Mouse (Mus musculus) CH12.LX (cell line): ENCODE data around the gene Hoxc4. TPM values are rescaled to one million over a fixed set of nuclear protein-coding genes. Genes with fewer than 3 reads are reported as not detected.

Source experiments
- DNase-seq: peaks from one replicate; pipeline ENCODE4 v3.0.0-alpha.2; 2013; ENCODE audit errors: extremely low read depth
- H3K27ac ChIP-seq: 2 replicates; pipeline ENCODE4 v1.5.1; 2012; ENCODE audit warnings: low read depth, mild to moderate bottlenecking, control low read depth, moderate library complexity; ENCODE audit not compliant: insufficient read depth
- H3K27me3 ChIP-seq: replicated peaks from 2 replicates; pipeline ENCODE3; 2012; ENCODE audit warnings: inconsistent platforms
- H3K36me3 ChIP-seq, 2 experiments: replicated peaks in 1 of 2; 2 replicates each; pipeline versions ENCODE3 to v1.6.1; 2012; ENCODE audit warnings: inconsistent platforms in 1 of 2, low read length in 1 of 2, mild to moderate bottlenecking in 1 of 2, mixed read lengths in 1 of 2, moderate library complexity in 1 of 2; ENCODE audit not compliant: control insufficient read depth in 1 of 2, insufficient read depth in 1 of 2
- H3K4me1 ChIP-seq, 2 experiments: 2 replicates each; pipeline ENCODE4 v1.6.1; 2012; ENCODE audit warnings: inconsistent platforms in 1 of 2, moderate library complexity in 1 of 2; ENCODE audit not compliant: insufficient read depth in 2 of 2, control insufficient read depth in 1 of 2
- H3K4me2 ChIP-seq: 2 replicates; pipeline ENCODE4 v1.6.1; 2012; ENCODE audit warnings: low read depth, mild to moderate bottlenecking, control low read depth; ENCODE audit not compliant: poor library complexity, insufficient read depth, severe bottlenecking
- H3K4me3 ChIP-seq, 3 experiments: fragments of 150-350 bp in 1 of 3; sonication (generic) in 1 of 3; replicated peaks in 1 of 3; 2 replicates each; pipeline versions ENCODE3 to v1.5.1; 2011 to 2012; ENCODE audit warnings: low read depth in 2 of 3, low read length in 2 of 3, mild to moderate bottlenecking in 2 of 3, moderate library complexity in 2 of 3, control low read depth in 1 of 3, improper control_type of control experiment in 1 of 3, inconsistent platforms in 1 of 3, mixed read lengths in 1 of 3; ENCODE audit not compliant: poor library complexity in 1 of 3
- H3K79me2 ChIP-seq: replicated peaks from 2 replicates; pipeline ENCODE4 v1.6.1; 2012; ENCODE audit warnings: mild to moderate bottlenecking, moderate library complexity; ENCODE audit not compliant: control insufficient read depth, poor library complexity, insufficient read depth, severe bottlenecking; ENCODE audit errors: extremely low read depth
- H3K9ac ChIP-seq: 2 replicates; pipeline ENCODE4 v1.6.1; 2012; ENCODE audit warnings: low read depth, mild to moderate bottlenecking, control low read depth, moderate library complexity; ENCODE audit not compliant: insufficient read depth
- H3K9me3 ChIP-seq: replicated peaks from 2 replicates; pipeline ENCODE3; 2012; ENCODE audit warnings: low read length, inconsistent platforms, mixed read lengths
- BHLHE40 ChIP-seq: IDR thresholded peaks from 2 replicates; pipeline ENCODE4 v1.6.1; 2011; ENCODE audit warnings: mild to moderate bottlenecking, low read depth, low read length, improper control_type of control experiment
- CHD2 ChIP-seq: IDR thresholded peaks from 2 replicates; pipeline ENCODE4 v1.6.1; 2011; ENCODE audit warnings: low read length, improper control_type of control experiment
- CTCF ChIP-seq, 2 experiments: IDR thresholded peaks in 1 of 2; conservative IDR thresholded peaks in 1 of 2; 2 replicates each; pipeline ENCODE4 v1.5.1; 2011 to 2012; ENCODE audit warnings: low read depth in 2 of 2, low read length in 2 of 2, improper control_type of control experiment in 1 of 2, inconsistent platforms in 1 of 2, mild to moderate bottlenecking in 1 of 2, moderate library complexity in 1 of 2
- ELF1 ChIP-seq: IDR thresholded peaks from 2 replicates; pipeline ENCODE4 v1.6.1; 2014; ENCODE audit warnings: low read depth, mild to moderate bottlenecking, inconsistent platforms, low read length, improper control_type of control experiment
- ETS1 ChIP-seq: conservative IDR thresholded peaks from 2 replicates; pipeline ENCODE4 v1.6.1; 2012; ENCODE audit warnings: low read depth, mild to moderate bottlenecking, inconsistent platforms, low read length, improper control_type of control experiment, moderate library complexity
- HCFC1 ChIP-seq: IDR thresholded peaks from 2 replicates; pipeline ENCODE4 v1.6.1; 2012; ENCODE audit warnings: low read depth, mild to moderate bottlenecking, inconsistent platforms, low read length, improper control_type of control experiment
- MAZ ChIP-seq: IDR thresholded peaks from 2 replicates; pipeline ENCODE4 v1.6.1; 2012; ENCODE audit warnings: low read depth, mild to moderate bottlenecking, inconsistent platforms, low read length, improper control_type of control experiment, moderate library complexity
- MYC ChIP-seq: IDR thresholded peaks from 2 replicates; pipeline ENCODE4 v1.6.1; 2011; ENCODE audit warnings: low read depth, mild to moderate bottlenecking, improper control_type of control experiment, low read length
- NELFE ChIP-seq: IDR thresholded peaks from 2 replicates; pipeline ENCODE4 v1.6.1; 2011; ENCODE audit warnings: low read depth, low read length, improper control_type of control experiment
- POLR2A ChIP-seq: IDR thresholded peaks from 2 replicates; pipeline ENCODE4 v1.6.1; 2011; ENCODE audit warnings: low read depth, mild to moderate bottlenecking, improper control_type of control experiment, low read length
- POLR2AphosphoS2 ChIP-seq: IDR thresholded peaks from 2 replicates; pipeline ENCODE4 v1.6.1; 2011; ENCODE audit warnings: low read depth, low read length, improper control_type of control experiment
- RCOR1 ChIP-seq: conservative IDR thresholded peaks from 2 replicates; pipeline ENCODE4 v1.6.1; 2012; ENCODE audit warnings: low read depth, mild to moderate bottlenecking, inconsistent platforms, low read length, improper control_type of control experiment
- UBTF ChIP-seq: IDR thresholded peaks from 2 replicates; pipeline ENCODE4 v1.6.1; 2012; ENCODE audit warnings: low read depth, mild to moderate bottlenecking, inconsistent platforms, low read length, improper control_type of control experiment, moderate library complexity
- USF2 ChIP-seq: conservative IDR thresholded peaks from 2 replicates; pipeline ENCODE4 v1.6.1; 2011; ENCODE audit warnings: low read depth, low read length, improper control_type of control experiment
- ZC3H11A ChIP-seq: IDR thresholded peaks from 2 replicates; pipeline ENCODE4 v1.6.1; 2012; ENCODE audit warnings: low read depth, mild to moderate bottlenecking, inconsistent platforms, low read length, improper control_type of control experiment
- ZKSCAN1 ChIP-seq: IDR thresholded peaks from 2 replicates; pipeline ENCODE4 v1.6.1; 2012; ENCODE audit warnings: low read depth, inconsistent platforms, low read length, improper control_type of control experiment, borderline replicate concordance
- ZMIZ1 ChIP-seq: IDR thresholded peaks from 2 replicates; pipeline ENCODE4 v1.6.1; 2012; ENCODE audit warnings: low read depth, mild to moderate bottlenecking, inconsistent platforms, low read length, improper control_type of control experiment
- dilution Hi-C: fragments of 300-500 bp; cut with MboI; formaldehyde crosslinking; loops from 2 replicates; pipeline ENCODE4 v1.14.3; 2020; ENCODE audit warnings: low sequenced_read_pairs; ENCODE audit not compliant: extremely low pct_unique_long_range_greater_than_20kb, extremely low pct_ligation_motif_present
- in situ Hi-C: fragments of 300-500 bp; cut with MboI; formaldehyde crosslinking; loops from 3 replicates; pipeline ENCODE4 v1.14.3; 2019; ENCODE audit warnings: low sequenced_read_pairs, low pct_ligation_motif_present, low pct_unique_long_range_greater_than_20kb, mixed read lengths
- polyA plus RNA-seq: library from polyadenylated mRNA; unstranded; fragments of >175 nt; gene quantifications from 2 replicates; pipeline ENCODE4 v1.2.1, GENCODE M21; 2012; ENCODE audit warnings: low read depth; ENCODE audit not compliant: insufficient read length
- total RNA-seq, 2 experiments: library from RNA; depleted of rRNA; stranded (reverse); fragments of 300-350 nt in 1 of 2; fragments of >200 nt in 1 of 2; gene quantifications; 2 replicates each; pipeline ENCODE4 v1.2.3; 2012 to 2014

Hoxc4 gene
- total and polyA plus RNA-seq, 3 experiments = 5.7 to 31.7 (median 8.6) TPM

- H3K79me2 ChIP-seq = no peaks in the 10 kb centered on the region
- dilution Hi-C loops = no loop called here
Observed at GRCm38 (mm10) chr15:103067701-103068100, 49.0 kb downstream of the Hoxc4 start.

GRCm38 (mm10) chr15:103069173-103069572, 50.4 kb downstream of the Hoxc4 start:
- dilution Hi-C loops (no loop called here), in situ Hi-C loops (no loop called here)
- Histone ChIP-seq H3K4me3 (no peak overlapping the region), H3K9ac (no peak overlapping the region), H3K79me2 (no peaks in the 10 kb centered on the region), H3K27ac (no peak overlapping the region), H3K9me3 (no peaks in the 10 kb centered on the region), H3K4me2 (no peak overlapping the region), H3K27me3 (no peaks in the 10 kb centered on the region), H3K4me1 (no peaks in the 10 kb centered on the region), H3K36me3 (no peaks in the 10 kb centered on the region)
- TF ChIP-seq POLR2AphosphoS2 (no peak), UBTF (no peak), ZKSCAN1 (no peak), CTCF (conservative IDR thresholded peaks at IDR 0.05 in 1 of 2, IDR thresholded peaks at IDR 0.05 in 1 of 2; ENCODE audit: low read depth in 2 of 2, low read length in 2 of 2) (no peak), BHLHE40 (no peak), USF2 (no peak), NELFE (no peak), MAZ (no peak)
- DNase-seq = no peak

More at GRCm38 (mm10) chr15:103067701-103068100, 49.0 kb downstream of the Hoxc4 start:
- no peak for DNase-seq
- Histone ChIP-seq H3K4me1 (no peaks in the 10 kb centered on the region), H3K9ac (no peak overlapping the region), H3K27me3 (no peaks in the 10 kb centered on the region), H3K4me3 (no peak overlapping the region), H3K36me3 (no peaks in the 10 kb centered on the region), H3K4me2 (no peak overlapping the region), H3K9me3 (no peaks in the 10 kb centered on the region), H3K27ac (no peak overlapping the region)
- in situ Hi-C loops = no loop called here
- no peak for TF ChIP-seq RCOR1
- TF ChIP-seq CHD2 = no peak
- TF ChIP-seq ZMIZ1 = no peak
- no peak for TF ChIP-seq ELF1
- no peak for TF ChIP-seq ETS1
- TF ChIP-seq ZKSCAN1 = no peak
- no peak for TF ChIP-seq NELFE
- TF ChIP-seq ZC3H11A = no peak
- TF ChIP-seq HCFC1 = no peak
- TF ChIP-seq POLR2A = no peak
- TF ChIP-seq MYC = no peak
